Mouse (Mus musculus) brain, embryonic 14.5 days (tissue): ENCODE results near the gene Cfap69. TPM values are rescaled to one million over a fixed set of nuclear protein-coding genes. Genes with fewer than 3 reads are reported as not detected.
"Not testable (repeated sequence)": the region's sequence is repeated elsewhere in the genome, so short reads cannot be mapped to it uniquely, and the experiment has no call there.

Experiments used
- DNase-seq: peaks from one replicate; pipeline ENCODE4 v3.0.0-alpha.2; 2011; ENCODE audit warnings: low read depth
- CTCF ChIP-seq: fragments of 200-500 bp; IDR thresholded peaks from 2 replicates; pipeline ENCODE4 v1.5.1; 2012; ENCODE audit warnings: inconsistent platforms, mild to moderate bottlenecking, moderate library complexity, borderline replicate concordance; ENCODE audit not compliant: insufficient read depth, insufficient read length; ENCODE audit errors: extremely low read depth
- POLR2A ChIP-seq: fragments of 200-500 bp; IDR thresholded peaks from 2 replicates; pipeline ENCODE4 v1.6.1; 2012; ENCODE audit warnings: mild to moderate bottlenecking, inconsistent platforms, borderline replicate concordance; ENCODE audit not compliant: poor library complexity, insufficient read depth, insufficient read length, severe bottlenecking; ENCODE audit errors: extremely low read depth
- polyA plus RNA-seq: library from polyadenylated mRNA; depleted of rRNA; stranded (reverse); fragments of >200 nt; gene quantifications from 2 replicates; pipeline ENCODE4 v1.2.3, GENCODE M21; 2012

The Cfap69 gene
- polyA plus RNA-seq, 1 experiment = 9.2 TPM

GRCm38 (mm10) chr5:5688945-5689540 lies 25.0 kb upstream of the Cfap69 start:
- DNase-seq = no peak
- TF ChIP-seq POLR2A (no peak), CTCF (no peak)

- TF ChIP-seq CTCF (no peak), POLR2A (no peak)
These were observed 24.2 kb upstream of the Cfap69 start for GRCm38 (mm10) chr5:5688228-5688627.

GRCm38 (mm10) chr5:5686973-5687372 lies 22.9 kb upstream of the Cfap69 start:
- no peak for TF ChIP-seq CTCF
- TF ChIP-seq POLR2A = no peak
- DNase-seq = no peak

More at GRCm38 (mm10) chr5:5688228-5688627, 24.2 kb upstream of the Cfap69 start:
- DNase-seq = no peak

- not testable (repeated sequence) for DNase-seq
These were observed 20.9 kb upstream of the Cfap69 start for GRCm38 (mm10) chr5:5684946-5685345.

- no peak for DNase-seq
- TF ChIP-seq POLR2A (no peak), CTCF (no peak)
These were observed 19.3 kb upstream of the Cfap69 start for GRCm38 (mm10) chr5:5683292-5683691.

- TF ChIP-seq CTCF = no peak
- TF ChIP-seq POLR2A = no peak
- no peak for DNase-seq
These were observed 15.4 kb upstream of the Cfap69 start for GRCm38 (mm10) chr5:5679459-5679858.

- DNase-seq = no peak
- no peak for TF ChIP-seq POLR2A
- TF ChIP-seq CTCF = no peak
These were observed 12.0 kb upstream of the Cfap69 start for GRCm38 (mm10) chr5:5676082-5676481.

GRCm38 (mm10) chr5:5668920-5669319 lies 4.9 kb upstream of the Cfap69 start:
- TF ChIP-seq POLR2A (no peak), CTCF (no peak)
- DNase-seq = no peak

GRCm38 (mm10) chr5:5664371-5664926 lies 410 bp upstream of the Cfap69 start:
- no peak for TF ChIP-seq CTCF
- TF ChIP-seq POLR2A = no peak
- DNase-seq = no peak

GRCm38 (mm10) chr5:5663057-5663456 lies 982 bp downstream of the Cfap69 start:
- no peak for DNase-seq
- TF ChIP-seq CTCF = no peak
- no peak for TF ChIP-seq POLR2A

- TF ChIP-seq POLR2A (no peak), CTCF (no peak)
- no peak for DNase-seq
These were observed 5.4 kb downstream of the Cfap69 start for GRCm38 (mm10) chr5:5658680-5659079.

GRCm38 (mm10) chr5:5657932-5658331 lies 6.1 kb downstream of the Cfap69 start:
- TF ChIP-seq POLR2A = no peak
- TF ChIP-seq CTCF = no peak
- DNase-seq = no peak
